Mouse (Mus musculus) mouse embryonic stem cell (cell line): ENCODE measurements around the gene Slc2a10.
"Not testable (repeated sequence)": the region's sequence is repeated elsewhere in the genome, so short reads cannot be mapped to it uniquely, and the experiment has no call there.

ENCODE experiments used
- in situ Hi-C, 2 experiments: fragments of 300-500 bp; cut with MboI; formaldehyde crosslinking; loops; 1 replicate in 1 of 2; 3 replicates in 1 of 2; pipeline ENCODE4 v1.14.3; 2019 to 2020; ENCODE audit warnings: low sequenced_read_pairs in 2 of 2, low pct_unique_long_range_greater_than_20kb in 1 of 2, mixed read lengths in 1 of 2; ENCODE audit not compliant: unreplicated experiment in 1 of 2

Slc2a10 gene

GRCm38 (mm10) chr2:165548627-165549026 is 45.0 kb downstream of the Slc2a10 start:
- in situ Hi-C loops = loop anchor here (25.0 kb wide), 2 partner anchors 164 to 364 kb away; no protein-coding TSS in a partner anchor

GRCm38 (mm10) chr2:165550410-165550809 is 46.8 kb downstream of the Slc2a10 start:
- in situ Hi-C loops = not testable (repeated sequence)

- in situ Hi-C loops = no loop called here
Measured at GRCm38 (mm10) chr2:165554066-165554465, 50.5 kb downstream of the Slc2a10 start.

- in situ Hi-C loops = no loop called here
Measured at GRCm38 (mm10) chr2:165557278-165557677, 53.7 kb downstream of the Slc2a10 start.

GRCm38 (mm10) chr2:165558916-165559315 is 55.3 kb downstream of the Slc2a10 start:
- in situ Hi-C loops = no loop called here

GRCm38 (mm10) chr2:165559506-165560235 is 56.1 kb downstream of the Slc2a10 start:
- in situ Hi-C loops = no loop called here

GRCm38 (mm10) chr2:165561861-165562260 is 58.3 kb downstream of the Slc2a10 start:
- in situ Hi-C loops = no loop called here

- in situ Hi-C loops = no loop called here
Measured at GRCm38 (mm10) chr2:165563298-165564058, 59.9 kb downstream of the Slc2a10 start.

- in situ Hi-C loops = no loop called here
Measured at GRCm38 (mm10) chr2:165564101-165564500, 60.5 kb downstream of the Slc2a10 start.

- in situ Hi-C loops = no loop called here
Measured at GRCm38 (mm10) chr2:165564620-165565019, 61.0 kb downstream of the Slc2a10 start.

- in situ Hi-C loops = no loop called here
Measured at GRCm38 (mm10) chr2:165566898-165567297, 63.3 kb downstream of the Slc2a10 start.

GRCm38 (mm10) chr2:165567820-165568219 is 64.2 kb downstream of the Slc2a10 start:
- in situ Hi-C loops = no loop called here

- in situ Hi-C loops = no loop called here
Measured at GRCm38 (mm10) chr2:165568911-165569310, 65.3 kb downstream of the Slc2a10 start.
